Mouse (Mus musculus): Measurements from ENCODE around the gene Mmgt2. TPM values are rescaled to one million over a fixed set of nuclear protein-coding genes. Genes with fewer than 3 reads are reported as not detected.
"Not testable (repeated sequence)": the region's sequence is repeated elsewhere in the genome, so short reads cannot be mapped to it uniquely, and the experiment has no call there.

The Mmgt2 gene
- total RNA-seq, 2 experiments from 2014 or later = 24.2 to 26.0 TPM

DNA sequence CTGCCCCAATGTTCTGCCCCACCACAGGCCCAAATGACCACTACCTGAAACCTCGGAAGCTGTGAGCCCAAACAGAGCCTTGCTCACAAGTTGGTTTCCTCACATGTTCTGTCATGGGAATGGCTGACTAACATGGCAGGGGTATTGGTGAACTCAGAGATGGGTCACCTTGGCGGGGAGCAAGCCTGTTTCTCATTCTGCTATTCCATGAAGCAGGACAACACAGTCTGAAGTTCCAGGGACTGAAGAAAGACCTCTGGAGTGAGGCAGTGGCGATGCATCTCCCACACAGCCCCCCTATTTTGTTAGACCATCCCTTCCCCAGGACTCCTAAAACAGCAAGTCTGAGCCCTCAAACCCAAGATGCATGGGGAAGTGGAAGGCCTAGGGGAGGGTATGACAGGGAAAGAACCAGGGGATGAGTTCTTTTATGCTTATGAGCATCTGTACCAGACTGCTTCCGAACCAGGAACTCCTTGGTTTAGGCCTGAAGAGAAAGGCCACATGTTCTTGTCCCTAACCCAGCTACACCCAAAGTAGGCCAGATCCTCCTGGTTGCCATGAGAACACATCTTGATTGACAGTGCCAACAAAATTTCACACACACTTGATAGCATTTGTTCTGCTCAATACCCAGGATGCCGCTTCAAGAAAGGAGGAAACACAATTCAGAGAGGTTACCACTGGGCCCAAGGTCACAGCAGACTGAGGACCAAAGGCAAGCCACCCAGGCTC is 3.7 kb upstream of the Mmgt2 start:
- DNase-seq (ENCODE audit: low spot score in 2 of 2) = no peak

- no peak for DNase-seq (ENCODE audit: low spot score in 2 of 2)
These were observed 3.2 kb upstream of the Mmgt2 start for GRCm38 (mm10) chr11:62645337-62645675.

DNA sequence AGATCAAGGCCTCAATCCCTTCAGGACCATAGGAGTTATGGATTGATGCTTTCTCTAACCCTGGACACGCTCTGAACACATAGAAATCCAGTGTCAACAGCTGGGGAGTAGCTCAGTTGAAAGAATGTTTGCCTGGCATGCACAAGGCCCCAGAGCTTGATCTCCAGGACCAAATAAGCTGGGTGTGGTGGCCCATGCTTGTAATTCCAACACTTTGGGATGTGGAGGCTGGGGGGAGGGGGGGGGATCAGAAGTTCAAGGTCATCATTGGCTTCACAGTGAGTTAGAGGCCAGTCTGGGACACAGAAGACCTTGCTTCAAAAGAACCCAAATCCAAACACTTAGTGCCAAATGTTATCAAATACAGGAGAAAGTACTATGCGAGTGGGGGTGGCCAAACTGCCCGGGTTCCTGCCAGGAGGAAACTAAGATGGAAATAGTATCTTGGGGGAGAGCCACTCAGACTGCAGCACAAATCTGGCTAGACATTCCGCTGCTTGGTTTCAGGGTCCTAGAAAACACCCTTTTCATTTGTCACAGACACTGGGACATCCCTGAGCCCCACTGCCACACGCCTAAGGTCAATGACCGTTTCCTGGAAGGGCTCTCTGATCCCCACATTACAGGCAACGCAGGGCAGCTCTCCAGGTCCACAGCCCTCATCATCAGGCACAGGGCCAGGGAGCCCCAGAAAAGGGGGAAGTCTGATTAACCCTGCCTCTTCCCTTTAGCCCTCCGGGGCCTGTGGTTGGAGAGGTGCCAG is 2.6 kb upstream of the Mmgt2 start:
- peak; percentile 52 to 75 for DNase-seq (ENCODE audit: low spot score in 2 of 2)

- DNase-seq (ENCODE audit: low spot score in 2 of 2) = peak in 1 of 2 experiments; percentile 5
These were observed 2.0 kb upstream of the Mmgt2 start for GRCm38 (mm10) chr11:62646495-62646843.

DNA sequence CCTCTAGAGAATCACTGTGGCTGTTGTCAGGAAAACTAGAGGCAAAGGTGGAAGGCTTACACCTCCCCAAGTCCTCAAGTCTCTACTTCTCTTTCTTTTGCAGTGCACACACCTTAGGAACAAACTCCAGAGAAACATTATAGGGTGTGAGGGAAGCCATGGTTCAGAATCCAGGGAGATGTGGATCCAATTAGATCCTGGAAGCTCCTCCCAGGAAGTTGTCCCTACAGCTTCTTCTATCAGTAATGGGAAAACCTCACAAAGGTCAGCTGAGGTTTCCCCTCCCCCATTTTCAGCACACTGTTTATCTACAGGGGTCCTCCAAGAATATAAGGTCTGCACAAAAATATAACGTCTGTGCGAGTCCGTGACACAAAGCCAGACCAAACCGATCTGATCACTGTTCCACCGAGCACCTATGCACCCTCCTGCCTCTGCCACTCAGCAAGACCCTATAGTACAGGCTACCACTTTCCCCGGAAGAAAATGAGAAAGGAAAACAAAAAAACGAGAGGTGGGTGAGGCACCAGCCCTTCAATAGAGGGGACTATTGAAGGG is 1.4 kb upstream of the Mmgt2 start:
- DNase-seq (ENCODE audit: low spot score in 2 of 2) = peak in 1 of 2 experiments; percentile 9

- peak in 1 of 2 experiments; percentile 52 for DNase-seq (ENCODE audit: low spot score in 2 of 2)
These were observed 538 bp upstream of the Mmgt2 start, which contains the start of gene Lrrc75a for GRCm38 (mm10) chr11:62647661-62648590. Gene Lrrc75a, minus strand, starts transcription at chr11:62648523.

- DNase-seq (ENCODE audit: low spot score in 2 of 2) = not testable (repeated sequence)
These were observed 1.3 kb downstream of the Mmgt2 start for GRCm38 (mm10) chr11:62649803-62650202.

- DNase-seq (ENCODE audit: low spot score in 2 of 2) = no peak
These were observed 3.1 kb downstream of the Mmgt2 start for GRCm38 (mm10) chr11:62651563-62651962.

DNA sequence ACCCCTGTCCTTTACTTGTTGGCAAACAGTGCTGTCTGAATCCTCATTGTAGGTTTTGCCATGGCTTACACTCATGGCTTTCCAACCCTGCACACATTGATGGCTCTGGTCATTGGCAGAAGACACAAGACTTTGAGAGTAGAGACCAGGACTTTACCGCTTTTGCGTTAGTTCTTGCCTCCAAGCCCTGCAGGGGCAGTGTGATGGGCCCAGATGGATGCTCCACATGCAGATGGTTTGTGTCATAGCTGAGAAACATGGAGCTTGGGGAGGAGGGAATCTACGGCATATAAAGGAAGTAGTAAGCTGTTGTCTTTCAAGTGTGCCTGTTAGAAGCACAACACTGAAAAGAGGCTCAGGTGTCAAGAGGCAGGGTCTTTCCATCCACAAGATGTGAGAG is 3.6 kb downstream of the Mmgt2 start:
- DNase-seq (ENCODE audit: low spot score in 2 of 2) = no peak

DNA sequence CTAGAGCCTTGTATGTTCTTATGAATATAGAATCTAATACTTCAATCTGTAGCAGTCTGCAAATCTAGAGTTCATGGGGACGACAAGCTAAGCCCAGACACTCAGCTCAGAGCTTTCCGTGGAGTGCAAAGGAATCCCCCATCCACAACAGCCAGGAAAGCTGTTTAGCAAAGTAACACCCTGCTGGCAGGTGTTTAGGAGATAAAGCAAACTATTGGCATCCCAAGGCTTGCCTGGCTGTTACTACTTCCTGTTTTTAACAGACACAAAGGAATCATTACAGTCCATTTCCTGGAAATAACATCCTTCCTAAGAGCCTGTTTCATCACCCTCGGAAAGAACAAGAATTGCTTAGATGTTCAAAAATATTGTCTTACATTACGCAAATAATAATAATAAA is 12.4 kb downstream of the Mmgt2 start:
- no peak for DNase-seq (ENCODE audit: low spot score in 2 of 2)

DNA sequence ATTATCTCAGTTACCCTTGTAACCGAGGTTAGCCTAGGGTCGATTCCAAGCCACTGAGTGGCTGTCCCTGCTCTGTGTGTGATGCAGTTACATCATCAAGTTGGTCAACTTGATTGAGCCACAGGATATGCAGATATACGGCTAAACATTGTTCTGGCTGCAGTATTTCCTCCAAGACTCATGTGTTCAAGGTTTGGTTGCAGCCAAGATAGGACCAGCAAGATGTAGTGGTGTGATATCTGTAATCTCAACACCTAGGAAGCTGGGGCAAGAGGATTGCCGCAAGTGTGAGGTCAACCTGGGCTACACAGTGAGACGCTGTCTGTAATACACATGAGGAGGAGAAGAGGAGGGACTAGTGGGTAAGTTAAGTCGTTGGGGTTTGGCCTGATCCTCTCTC is 15.8 kb downstream of the Mmgt2 start:
- no peak for DNase-seq (ENCODE audit: low spot score in 2 of 2)

GRCm38 (mm10) chr11:62668986-62669385 is 20.5 kb downstream of the Mmgt2 start:
- no peak for DNase-seq (ENCODE audit: low spot score in 2 of 2)

GRCm38 (mm10) chr11:62669471-62669870 is 21.0 kb downstream of the Mmgt2 start:
- no peak for DNase-seq (ENCODE audit: low spot score in 2 of 2)

GRCm38 (mm10) chr11:62670006-62670405 is 21.5 kb downstream of the Mmgt2 start:
- no peak for DNase-seq (ENCODE audit: low spot score in 2 of 2)

DNA sequence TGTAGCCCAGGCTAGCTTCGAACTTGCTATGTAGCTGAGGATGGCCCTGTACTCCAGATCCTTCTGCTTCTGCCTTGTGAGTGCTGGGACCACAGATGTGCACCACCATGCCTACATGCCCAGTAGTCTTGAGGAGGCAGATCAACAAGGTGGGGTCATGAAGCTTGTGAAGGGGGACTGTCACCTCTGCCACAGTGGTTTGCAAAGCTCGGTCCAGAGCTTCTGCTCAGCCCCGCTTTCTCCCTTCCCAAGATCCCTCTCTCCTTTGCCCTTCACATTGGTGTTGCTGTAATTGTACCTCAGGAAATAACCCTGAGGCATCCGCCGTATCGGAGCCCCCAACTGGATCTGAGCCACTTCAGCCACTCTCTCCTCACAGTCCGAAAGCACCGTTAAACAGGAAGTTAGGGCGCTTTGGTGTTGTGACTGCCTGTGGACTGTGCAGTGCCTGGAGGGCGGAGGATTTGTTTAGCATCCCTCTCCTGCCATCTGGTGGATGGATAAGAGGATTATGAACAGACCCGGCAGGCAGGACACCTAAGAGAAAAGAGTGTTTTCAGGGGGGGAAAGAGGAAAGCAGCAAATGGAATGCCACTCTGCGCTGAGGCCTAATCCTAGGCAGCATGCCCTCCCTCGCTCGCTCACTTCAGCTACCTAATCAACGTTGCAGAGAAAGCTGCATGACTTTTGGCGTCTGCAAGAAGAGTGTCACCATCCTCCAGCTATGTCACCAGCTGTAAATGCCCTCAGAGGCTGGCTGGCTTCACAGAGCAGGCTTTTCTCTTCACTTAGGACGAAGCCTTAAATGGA is 27.2 kb downstream of the Mmgt2 start:
- peak; percentile 35 to 62 for DNase-seq (ENCODE audit: low spot score in 2 of 2)

- no peak for DNase-seq (ENCODE audit: low spot score in 2 of 2)
These were observed 27.8 kb downstream of the Mmgt2 start for GRCm38 (mm10) chr11:62676290-62676596.

DNA sequence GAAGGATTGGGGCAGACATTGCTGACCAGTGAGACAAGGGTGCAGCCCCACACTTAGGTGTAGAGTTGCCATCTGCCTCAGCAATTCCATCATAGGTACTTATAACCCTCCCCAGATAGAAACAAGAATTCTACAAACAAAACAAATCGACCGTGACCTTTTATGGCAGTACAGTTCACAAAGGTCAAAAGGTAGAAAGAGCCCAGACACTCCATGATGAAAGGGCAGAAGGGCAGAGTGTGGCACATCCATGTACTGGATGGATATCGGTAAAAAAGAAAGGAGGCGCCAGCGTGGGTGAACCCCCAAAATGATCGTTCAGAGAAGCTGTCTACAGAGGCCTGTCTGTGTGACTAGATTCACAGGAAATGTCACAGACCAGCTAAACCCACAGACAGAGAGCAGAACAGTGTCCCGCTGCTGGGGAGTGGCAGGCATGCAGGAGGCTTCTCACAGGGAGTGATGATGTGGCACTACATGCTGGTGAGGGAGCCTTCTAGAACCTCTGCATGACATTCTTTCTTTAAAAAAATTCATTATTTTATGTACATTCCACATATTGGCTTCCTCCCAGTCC is 30.4 kb downstream of the Mmgt2 start:
- DNase-seq (ENCODE audit: low spot score in 2 of 2) = no peak

- no peak for DNase-seq (ENCODE audit: low spot score in 2 of 2)
These were observed 31.5 kb downstream of the Mmgt2 start for GRCm38 (mm10) chr11:62679954-62680353.

DNA sequence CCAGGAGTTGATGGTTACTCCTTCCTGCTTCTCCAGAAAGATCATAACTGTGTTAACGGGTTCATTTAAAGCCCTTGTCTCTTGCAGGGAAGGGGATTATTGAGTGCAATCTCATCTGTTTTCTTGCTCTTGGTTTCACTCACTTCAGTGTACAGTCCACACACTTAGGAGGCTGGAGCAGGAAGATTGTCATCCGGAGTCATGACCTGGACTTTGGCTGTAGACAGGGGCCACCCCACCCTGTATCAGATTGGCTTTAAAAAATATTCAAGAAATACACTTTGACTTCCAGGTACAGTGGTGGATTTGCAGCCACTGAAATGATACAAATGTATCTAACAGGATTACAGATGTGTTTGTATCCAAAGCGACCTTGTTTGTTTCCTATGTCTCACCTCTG is 43.1 kb downstream of the Mmgt2 start:
- DNase-seq (ENCODE audit: low spot score in 2 of 2) = no peak

Measured in gastrocnemius, postnatal 4 days (tissue).